Comparison of ENCODE assay signal across 12 mouse cellular contexts in the genomic region with DNA sequence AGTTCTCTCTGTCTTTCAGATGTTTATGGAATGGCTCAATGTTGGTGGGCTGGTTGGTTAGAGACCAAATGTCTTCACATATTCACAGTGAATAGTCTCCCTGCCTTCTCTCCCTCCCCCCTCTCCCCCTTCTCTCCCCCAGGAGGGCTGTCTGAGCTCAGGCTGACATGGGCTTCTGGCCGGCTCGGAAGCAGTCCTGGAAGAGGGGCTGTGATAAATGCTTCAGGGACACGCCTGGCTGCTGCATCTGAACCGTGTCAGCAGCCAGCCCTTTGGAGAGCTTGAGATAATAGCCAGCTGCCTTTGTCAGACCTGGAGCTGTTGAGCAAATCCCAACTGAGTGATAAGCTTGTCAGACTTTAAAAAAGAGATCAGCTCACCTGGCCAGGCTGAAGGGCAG. TPM values are rescaled to one million over a fixed set of nuclear protein-coding genes. Genes with fewer than 3 reads are reported as not detected.
A peak's percentile ranks its signal among the peaks of the same experiment; 100 is the strongest.
DNase-seq lines count a peak whose midpoint lies in the region; ATAC-seq and TF ChIP-seq lines count a peak whose summit lies in the region.
"Had no signal": no experiment of that assay in that cellular context is flagged by ENCODE, and none has a peak within 500 bp of the region (broad histone marks: within the 10 kb centered on the region; RNA-seq: fewer than 3 reads in every experiment).

No protein-coding gene starts in this region.

- H3K4me1 ChIP-seq in heart, embryonic 15.5 days (replicated peaks) = peaks cover 15% of the 10 kb centered on the region
- peaks cover 5% of the 10 kb centered on the region; the same call in 1 of the 2 replicates for H3K4me1 ChIP-seq in heart, postnatal 0 days (ENCODE audit: control insufficient read depth, insufficient read depth)
- peaks cover 16% of the 10 kb centered on the region for H3K4me1 ChIP-seq in midbrain, embryonic 14.5 days (ENCODE audit: control insufficient read depth, insufficient read depth, low read length)

- intact Hi-C loops in heart, postnatal 25 days (cut with DNase I) = no loop called here

- TF ChIP-seq CTCF in heart, postnatal 0 days (IDR thresholded peaks at IDR 0.05; ENCODE audit: low read depth) = no peak

- H3K9me3 ChIP-seq in heart, embryonic 15.5 days (replicated peaks) = no peaks in the 10 kb centered on the region
- no peaks in the 10 kb centered on the region for H3K9me3 ChIP-seq in heart, postnatal 0 days (replicated peaks; ENCODE audit: control insufficient read depth, low read length)
- no peaks in the 10 kb centered on the region for H3K9me3 ChIP-seq in midbrain, embryonic 14.5 days (ENCODE audit: control insufficient read depth, low read length)

- H3K4me3 ChIP-seq in heart, embryonic 15.5 days = no peak overlapping the region
- H3K4me3 ChIP-seq in heart, postnatal 0 days (ENCODE audit: low read depth, low read length) = no peak overlapping the region
- H3K4me3 ChIP-seq in midbrain, embryonic 14.5 days (replicated peaks; ENCODE audit: low read depth, low read length) = no peak overlapping the region

- no peaks in the 10 kb centered on the region for H3K36me3 ChIP-seq in heart, embryonic 15.5 days
- no peaks in the 10 kb centered on the region for H3K36me3 ChIP-seq in heart, postnatal 0 days (replicated peaks; ENCODE audit: control insufficient read depth, insufficient read depth, low read length)
- no peaks in the 10 kb centered on the region for H3K36me3 ChIP-seq in midbrain, embryonic 14.5 days (ENCODE audit: control insufficient read depth, insufficient read depth, low read length)

- H3K4me2 ChIP-seq in heart, embryonic 15.5 days = no peak overlapping the region
- no peak overlapping the region for H3K4me2 ChIP-seq in heart, postnatal 0 days (ENCODE audit: low read depth, low read length)
- peak overlapping the region; percentile 10; the same call in 1 of the 2 replicates for H3K4me2 ChIP-seq in midbrain, embryonic 14.5 days (ENCODE audit: low read length)
- H3K4me2 ChIP-seq: liver, embryonic 11.5 days had no signal

- no peak overlapping the region for H3K9ac ChIP-seq in heart, embryonic 15.5 days
- H3K9ac ChIP-seq in heart, postnatal 0 days (replicated peaks; ENCODE audit: low read depth, low read length) = no peak overlapping the region
- no peak overlapping the region; the same call in 1 of the 2 replicates for H3K9ac ChIP-seq in midbrain, embryonic 14.5 days (replicated peaks; ENCODE audit: low read length)

- no peak overlapping the region for H3K27ac ChIP-seq in heart, embryonic 15.5 days
- H3K27ac ChIP-seq in heart, postnatal 0 days (ENCODE audit: low read depth) = no peak overlapping the region
- H3K27ac ChIP-seq in midbrain, embryonic 14.5 days (replicated peaks; ENCODE audit: low read depth, low read length) = peak overlapping the region; percentile 75

- peaks cover 20% of the 10 kb centered on the region for H3K27me3 ChIP-seq in heart, embryonic 15.5 days
- peaks cover 8% of the 10 kb centered on the region for H3K27me3 ChIP-seq in heart, postnatal 0 days (ENCODE audit: control insufficient read depth, insufficient read depth, low read length)
- no peaks in the 10 kb centered on the region for H3K27me3 ChIP-seq in midbrain, embryonic 14.5 days (ENCODE audit: control insufficient read depth, insufficient read depth, low read length)

- no peak for TF ChIP-seq EP300 in heart, postnatal 0 days (IDR thresholded peaks at IDR 0.05; ENCODE audit: low read depth)

- DNase-seq in heart, postnatal 25 days (ENCODE audit: low spot score) = no peak
- DNase-seq in ZHBTc4 (ENCODE audit: low read depth, low spot score) = peak; percentile 16
- DNase-seq in heart, postnatal 0 days (ENCODE audit: low spot score) = peak; percentile 14
- peak; percentile 50 for DNase-seq in midbrain, embryonic 14.5 days
- DNase-seq in cerebellum, adult 9-11 months = no peak
- DNase-seq in thymus, adult 18-20 months = no peak
- no peak for DNase-seq in right cerebral cortex, postnatal 36 days (ENCODE audit: low spot score in 2 of 2)
- DNase-seq: right cerebral cortex, adult 18-20 months had no signal

- 0 out of 2 replicates have a peak, but pooled peaks have one; percentile 43 for ATAC-seq in heart, embryonic 15.5 days (replicated peaks; ENCODE audit: insufficient number of reproducible peaks, insufficient read depth, low FRiP score, low read depth)
- peak; percentile 76; the same call in 1 of the 2 replicates for ATAC-seq in heart, postnatal 0 days (ENCODE audit: insufficient read depth, low read depth)
- ATAC-seq in midbrain, embryonic 14.5 days (ENCODE audit: low FRiP score, low TSS enrichment) = no peak
- ATAC-seq: activated CD4-positive, CD25-positive, alpha-beta regulatory T cell, adult 4 months had no signal

- 3% methylated on average over 4 of the region's 4 CpGs for WGBS in heart, embryonic 15.5 days
- WGBS in heart, postnatal 0 days = 0% methylated on average over 4 of the region's 4 CpGs
- WGBS in midbrain, embryonic 14.5 days = 5% methylated on average over 4 of the region's 4 CpGs

RNA-seq across cellular contexts. Expression of gene Pin1, which starts 38.0 kb away (rescaled TPM):
- polyA plus RNA-seq in heart, embryonic 15.5 days (2015; fragmentation: Nextera tagmentation; extraction: Ambion mirVana) = 40.2 and 43.1 TPM in 2 replicates
- 10 to 100 TPM; 18.3 to 19.2 TPM for total RNA-seq in heart, postnatal 25 days (2021)
- 26.9 and 30.7 TPM in 2 replicates for total RNA-seq in heart, postnatal 0 days (2014; rRNA removed; ENCODE audit: low replicate concordance)
- polyA plus RNA-seq in heart, postnatal 0 days (2015; fragmentation: Nextera tagmentation; extraction: Ambion mirVana) = 40.2 and 40.7 TPM in 2 replicates
- polyA plus RNA-seq in midbrain, embryonic 14.5 days (2014; fragmentation: Nextera tagmentation; extraction: Ambion mirVana) = 56.7 and 68.6 TPM in 2 replicates

RNA-seq across cellular contexts. Expression of gene Fbxl12, which starts 45.3 kb away (rescaled TPM):
- polyA plus RNA-seq in heart, embryonic 15.5 days (2015; fragmentation: Nextera tagmentation; extraction: Ambion mirVana) = 13.4 and 17.8 TPM in 2 replicates
- total RNA-seq in heart, postnatal 25 days (2021) = 10 to 100 TPM; 10.5 to 11.5 TPM
- total RNA-seq in heart, postnatal 0 days (2014; rRNA removed; ENCODE audit: low replicate concordance) = 15.6 and 20.8 TPM in 2 replicates
- polyA plus RNA-seq in heart, postnatal 0 days (2015; fragmentation: Nextera tagmentation; extraction: Ambion mirVana) = 12.7 and 13.0 TPM in 2 replicates
- 12.1 and 20.8 TPM in 2 replicates for polyA plus RNA-seq in midbrain, embryonic 14.5 days (2014; fragmentation: Nextera tagmentation; extraction: Ambion mirVana)

RNA-seq across cellular contexts. Expression of gene Ubl5, which starts 47.2 kb away (rescaled TPM):
- 295 and 378 TPM in 2 replicates for polyA plus RNA-seq in heart, embryonic 15.5 days (2015; fragmentation: Nextera tagmentation; extraction: Ambion mirVana)
- total RNA-seq in heart, postnatal 25 days (2021) = 100 to 1,000 TPM; 218 to 220 TPM
- total RNA-seq in heart, postnatal 0 days (2014; rRNA removed; ENCODE audit: low replicate concordance) = 223 and 238 TPM in 2 replicates
- 389 and 407 TPM in 2 replicates for polyA plus RNA-seq in heart, postnatal 0 days (2015; fragmentation: Nextera tagmentation; extraction: Ambion mirVana)
- polyA plus RNA-seq in midbrain, embryonic 14.5 days (2014; fragmentation: Nextera tagmentation; extraction: Ambion mirVana) = 444 and 552 TPM in 2 replicates

RNA-seq across cellular contexts. Expression of gene Olfm2, which starts 56.2 kb away (rescaled TPM):
- polyA plus RNA-seq in heart, embryonic 15.5 days (2015; fragmentation: Nextera tagmentation; extraction: Ambion mirVana) = 1.00 and 3.1 TPM in 2 replicates
- under 1 TPM in 1 of 2 experiments, not detected in 1; 0.18 TPM for total RNA-seq in heart, postnatal 25 days (2021)
- total RNA-seq in heart, postnatal 0 days (2014; rRNA removed; ENCODE audit: low replicate concordance) = 3.1 TPM in 1 of 2 replicates, not detected in the other
- 0.20 and 0.34 TPM in 2 replicates for polyA plus RNA-seq in heart, postnatal 0 days (2015; fragmentation: Nextera tagmentation; extraction: Ambion mirVana)
- polyA plus RNA-seq in midbrain, embryonic 14.5 days (2014; fragmentation: Nextera tagmentation; extraction: Ambion mirVana) = 143 and 173 TPM in 2 replicates
- total RNA-seq: megakaryocyte, adult 5-6 weeks had no signal

Comparison
In these comparisons a context has a peak if more than half of its experiments do, and no peak if none do; other contexts are left out.
1. DNase-seq: peak in ZHBTc4 (single experiment), heart, postnatal 0 days (single experiment) and midbrain, embryonic 14.5 days (single experiment); none in heart, postnatal 25 days (single experiment), cerebellum, adult 9-11 months (single experiment), thymus, adult 18-20 months (0 of 2) and right cerebral cortex, postnatal 36 days (0 of 2).